Mouse (Mus musculus) heart, embryonic 14.5 days (tissue): ENCODE measurements at regions not wholly inside any gene's neighbourhood (a gene's known extent, or its start where the extent isn't known, plus 50 kb on each side); places are given as distances from the start of the nearest gene placed in this dataset.
A peak's percentile ranks its signal among the peaks of the same experiment; 100 is the strongest.

Experiments
- ATAC-seq: fragments of 200-750 bp; cut with Nextera tagmentation; 2 replicates; pipeline ENCODE4 v1.8.0; 2017; ENCODE audit warnings: low read depth, moderate TSS enrichment; ENCODE audit not compliant: insufficient number of reproducible peaks, insufficient read depth, low FRiP score
- H3K27ac ChIP-seq, 2 experiments: fragments of 200-500 bp in 1 of 2; fragments of 300-500 bp in 1 of 2; sonication (generic) in 1 of 2; replicated peaks in 1 of 2; 2 replicates each; pipeline ENCODE4 v1.5.1; 2012 to 2014; ENCODE audit warnings: low read depth in 2 of 2, low read length in 2 of 2, control low read depth in 1 of 2, mild to moderate bottlenecking in 1 of 2, mixed read lengths in 1 of 2; ENCODE audit not compliant: control insufficient read depth in 1 of 2, insufficient read depth in 1 of 2
- H3K27me3 ChIP-seq: fragments of 300-500 bp; sonication (generic); 2 replicates; pipeline ENCODE4 v1.6.1; 2014; ENCODE audit warnings: mild to moderate bottlenecking, low read length, control low read depth; ENCODE audit not compliant: control insufficient read depth, insufficient read depth
- H3K36me3 ChIP-seq: fragments of 300-500 bp; sonication (generic); 2 replicates; pipeline ENCODE4 v1.6.1; 2014; ENCODE audit warnings: mild to moderate bottlenecking, control low read depth, low read length, mixed read lengths; ENCODE audit not compliant: control insufficient read depth, insufficient read depth
- H3K4me1 ChIP-seq, 2 experiments: fragments of 200-500 bp in 1 of 2; fragments of 300-500 bp in 1 of 2; sonication (generic) in 1 of 2; 2 replicates each; pipeline ENCODE4 v1.6.1; 2012 to 2014; ENCODE audit warnings: low read length in 2 of 2, control low read depth in 1 of 2, mixed read lengths in 1 of 2; ENCODE audit not compliant: control insufficient read depth in 2 of 2, insufficient read depth in 2 of 2
- H3K4me2 ChIP-seq: fragments of 300-500 bp; sonication (generic); 2 replicates; pipeline ENCODE4 v1.6.1; 2014; ENCODE audit warnings: mild to moderate bottlenecking, low read length
- H3K4me3 ChIP-seq, 2 experiments: fragments of 200-500 bp in 1 of 2; fragments of 300-500 bp in 1 of 2; sonication (generic) in 1 of 2; 2 replicates each; pipeline ENCODE4 v1.5.1; 2012 to 2014; ENCODE audit warnings: low read length in 2 of 2, mild to moderate bottlenecking in 2 of 2, control low read depth in 1 of 2, low read depth in 1 of 2, moderate library complexity in 1 of 2; ENCODE audit not compliant: control insufficient read depth in 1 of 2, insufficient read depth in 1 of 2
- H3K9ac ChIP-seq: fragments of 300-500 bp; sonication (generic); 2 replicates; pipeline ENCODE4 v1.6.1; 2014; ENCODE audit warnings: mild to moderate bottlenecking, low read length
- H3K9me3 ChIP-seq: fragments of 300-500 bp; sonication (generic); 2 replicates; pipeline ENCODE4 v1.6.1; 2016; ENCODE audit warnings: low read length, control low read depth; ENCODE audit not compliant: control insufficient read depth
- WGBS: fragments of 180-500 bp; shearing (Covaris S2); extraction: QIAGEN DNeasy Blood & Tissue Kit; methylation state at CpG from one replicate; pipeline ENCODE4 v1.1.7; 2014; 5-methylcytosine and 5-hydroxymethylcytosine counted together

GRCm38 (mm10) chr2:160083674-160084073, 250.3 kb downstream of the Gm826 start:
- Histone ChIP-seq H3K9me3 (no peaks in the 10 kb centered on the region), H3K27ac (no peak overlapping the region), H3K9ac (no peak overlapping the region), H3K27me3 (no peaks in the 10 kb centered on the region), H3K4me3 (no peak overlapping the region), H3K4me1 (peaks cover 0 to 2% of the 10 kb centered on the region in 2 experiments; a peak in 2 of 4 replicates), H3K36me3 (no peaks in the 10 kb centered on the region), H3K4me2 (no peak overlapping the region)
- ATAC-seq: no peak
- WGBS: 81% methylated on average over 4 of the region's 4 CpGs

GRCm38 (mm10) chr2:160082106-160082653, 251.8 kb downstream of the Gm826 start:
- WGBS: 32% methylated on average over 5 of the region's 5 CpGs
- H3K27me3 ChIP-seq: no peaks in the 10 kb centered on the region
- H3K36me3 ChIP-seq: no peaks in the 10 kb centered on the region
- no peaks in the 10 kb centered on the region for H3K9me3 ChIP-seq
- no peak overlapping the region for H3K4me2 ChIP-seq
- H3K4me1 ChIP-seq: peaks cover 0 to 2% of the 10 kb centered on the region in 2 experiments; a peak in 2 of 4 replicates
- 0 out of 2 replicates have a peak, but pooled peaks have one; percentile 35 for ATAC-seq
- H3K9ac ChIP-seq: no peak overlapping the region
- H3K27ac ChIP-seq: no peak overlapping the region
- H3K4me3 ChIP-seq: no peak overlapping the region

- no peak for ATAC-seq
- Histone ChIP-seq H3K9ac (no peak overlapping the region), H3K4me1 (peaks cover 5 to 13% of the 10 kb centered on the region in 2 experiments), H3K27me3 (no peaks in the 10 kb centered on the region), H3K27ac (no peak overlapping the region), H3K9me3 (no peaks in the 10 kb centered on the region), H3K4me3 (no peak overlapping the region), H3K4me2 (no peak overlapping the region), H3K36me3 (no peaks in the 10 kb centered on the region)
- 71% methylated on average over 3 of the region's 3 CpGs for WGBS
These were observed 258.3 kb downstream of the Gm826 start for GRCm38 (mm10) chr2:160075694-160076093.

- no peak for ATAC-seq
- Histone ChIP-seq H3K9ac (no peak overlapping the region), H3K4me2 (no peak overlapping the region), H3K4me1 (peaks cover 18 to 38% of the 10 kb centered on the region in 2 experiments), H3K36me3 (no peaks in the 10 kb centered on the region), H3K4me3 (no peak overlapping the region), H3K9me3 (no peaks in the 10 kb centered on the region), H3K27me3 (no peaks in the 10 kb centered on the region), H3K27ac (no peak overlapping the region)
- WGBS: 74% methylated on average over 2 of the region's 2 CpGs
These were observed 263.5 kb downstream of the Gm826 start for GRCm38 (mm10) chr2:160070441-160070840.

- no peak overlapping the region for H3K4me3 ChIP-seq
- ATAC-seq: no peak
- H3K4me2 ChIP-seq: no peak overlapping the region
- H3K36me3 ChIP-seq: no peaks in the 10 kb centered on the region
- 72% methylated on average over 4 of the region's 4 CpGs for WGBS
- no peak overlapping the region for H3K27ac ChIP-seq
- no peaks in the 10 kb centered on the region for H3K27me3 ChIP-seq
- no peak overlapping the region for H3K9ac ChIP-seq
- H3K4me1 ChIP-seq: peaks cover 18 to 39% of the 10 kb centered on the region in 2 experiments
- H3K9me3 ChIP-seq: no peaks in the 10 kb centered on the region
These were observed 265.2 kb downstream of the Gm826 start for GRCm38 (mm10) chr2:160068772-160069171.

- H3K27ac ChIP-seq: peak overlapping the region in 1 of 2 experiments; percentile 94; a peak in 1 of 4 replicates
- no peaks in the 10 kb centered on the region for H3K36me3 ChIP-seq
- no peaks in the 10 kb centered on the region for H3K9me3 ChIP-seq
- H3K4me2 ChIP-seq: no peak overlapping the region
- no peak overlapping the region for H3K9ac ChIP-seq
- 79% methylated on average over 9 of the region's 9 CpGs for WGBS
- ATAC-seq: no peak
- no peaks in the 10 kb centered on the region for H3K27me3 ChIP-seq
- H3K4me1 ChIP-seq: peaks cover 18 to 38% of the 10 kb centered on the region in 2 experiments
- H3K4me3 ChIP-seq: no peak overlapping the region
These were observed 266.1 kb downstream of the Gm826 start for GRCm38 (mm10) chr2:160067904-160068303.

- H3K9me3 ChIP-seq: no peaks in the 10 kb centered on the region
- 0 out of 2 replicates have a peak overlapping the region, but pooled peaks have one; percentile 38 for H3K9ac ChIP-seq
- no peaks in the 10 kb centered on the region for H3K27me3 ChIP-seq
- H3K27ac ChIP-seq: peak overlapping the region; percentile 94 to 95
- H3K4me1 ChIP-seq: peaks cover 17 to 32% of the 10 kb centered on the region in 2 experiments
- H3K4me2 ChIP-seq: peak overlapping the region; percentile 53
- H3K4me3 ChIP-seq: no peak overlapping the region
- 7% methylated on average over 6 of the region's 6 CpGs for WGBS
- H3K36me3 ChIP-seq: no peaks in the 10 kb centered on the region
- ATAC-seq: peak; percentile 78
These were observed 267.3 kb downstream of the Gm826 start for GRCm38 (mm10) chr2:160066491-160067303.
